Mouse (Mus musculus) liver, adult 2 months (tissue): ENCODE results near the gene Vav3.

Experiments
- CTCF ChIP-seq: fragments of 200-500 bp; IDR thresholded peaks from 2 replicates; pipeline ENCODE4 v1.5.1; 2011; ENCODE audit warnings: low read depth, low read length, control low read depth
- POLR2A ChIP-seq: fragments of 200-500 bp; IDR thresholded peaks from 2 replicates; pipeline ENCODE4 v1.6.1; 2011; ENCODE audit warnings: low read length, control low read depth; ENCODE audit not compliant: insufficient read depth; ENCODE audit errors: extremely low read depth

- TF ChIP-seq POLR2A (no peak), CTCF (peak; percentile 39; the same call in 1 of the 2 replicates)
These were observed 185.8 kb downstream of the Vav3 start for GRCm38 (mm10) chr3:109526246-109526645.
